Mouse (Mus musculus): ENCODE data around the gene Pld5. TPM values are rescaled to one million over a fixed set of nuclear protein-coding genes. Genes with fewer than 3 reads are reported as not detected.
A peak's percentile ranks its signal among the peaks of the same experiment; 100 is the strongest.
"Not testable (repeated sequence)": the region's sequence is repeated elsewhere in the genome, so short reads cannot be mapped to it uniquely, and the experiment has no call there.

The Pld5 gene
- polyA plus RNA-seq, 1 experiment from 2014 or later = 1.6 TPM

GRCm38 (mm10) chr1:175997076-175997651 is 277.9 kb downstream of the Pld5 start:
- Histone ChIP-seq H3K4me1 (no peaks in the 10 kb centered on the region), H3K27me3 (no peaks in the 10 kb centered on the region), H3K36me3 (no peaks in the 10 kb centered on the region), H3K27ac (no peak overlapping the region), H3K9me3 (no peaks in the 10 kb centered on the region), H3K4me2 (replicated peaks) (no peak overlapping the region), H3K4me3 (no peak overlapping the region), H3K9ac (no peak overlapping the region)
- WGBS = 43% methylated on average over 7 of the region's 7 CpGs
- 0 out of 2 replicates have a peak, but pooled peaks have one; percentile 28 for ATAC-seq (ENCODE audit: insufficient number of reproducible peaks, insufficient read depth, low FRiP score, low TSS enrichment)

- Histone ChIP-seq H3K4me1 (no peaks in the 10 kb centered on the region), H3K9ac (no peak overlapping the region), H3K9me3 (no peaks in the 10 kb centered on the region), H3K4me3 (no peak overlapping the region), H3K27ac (no peak overlapping the region), H3K4me2 (replicated peaks) (no peak overlapping the region), H3K27me3 (no peaks in the 10 kb centered on the region), H3K36me3 (no peaks in the 10 kb centered on the region)
- 66% methylated on average over 4 of the region's 4 CpGs for WGBS
- ATAC-seq (ENCODE audit: insufficient number of reproducible peaks, insufficient read depth, low FRiP score, low TSS enrichment) = no peak
These were observed 286.2 kb downstream of the Pld5 start for GRCm38 (mm10) chr1:175988912-175989311.

DNA sequence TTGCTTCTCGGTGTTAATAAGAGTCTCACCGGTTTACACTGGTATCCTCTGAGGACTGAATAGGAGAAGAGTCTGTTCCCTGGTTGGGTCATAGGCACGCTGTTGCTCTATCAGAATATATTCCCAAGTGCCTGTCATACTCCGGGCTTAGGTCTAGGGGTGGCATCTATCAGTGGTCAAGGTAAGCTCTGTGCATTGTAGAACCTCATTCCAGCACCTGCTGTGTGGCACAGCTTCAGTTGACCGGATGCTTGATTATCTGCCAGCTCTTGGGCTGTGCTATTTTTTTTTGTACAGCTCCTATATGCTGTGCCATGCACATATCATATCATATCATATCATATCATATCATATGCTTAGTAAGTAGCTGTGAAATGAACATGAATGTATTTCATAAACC is 286.7 kb downstream of the Pld5 start:
- ATAC-seq (ENCODE audit: insufficient number of reproducible peaks, insufficient read depth, low FRiP score, low TSS enrichment) = no peak
- WGBS = 90% methylated on average over 5 of the region's 5 CpGs
- Histone ChIP-seq H3K27me3 (no peaks in the 10 kb centered on the region), H3K9ac (no peak overlapping the region), H3K9me3 (no peaks in the 10 kb centered on the region), H3K27ac (no peak overlapping the region), H3K4me2 (replicated peaks) (no peak overlapping the region), H3K36me3 (no peaks in the 10 kb centered on the region), H3K4me1 (no peaks in the 10 kb centered on the region), H3K4me3 (no peak overlapping the region)

- H3K4me2 ChIP-seq (replicated peaks); H3K9ac ChIP-seq; H3K9me3 ChIP-seq; H3K36me3 ChIP-seq; H3K27me3 ChIP-seq; H3K4me3 ChIP-seq; H3K4me1 ChIP-seq; H3K27ac ChIP-seq; ATAC-seq (ENCODE audit: insufficient number of reproducible peaks, insufficient read depth, low FRiP score, low TSS enrichment): not testable (repeated sequence)
- WGBS = 91% methylated on average over 7 of the region's 7 CpGs
These were observed 296.1 kb downstream of the Pld5 start, which contains the start of gene Rbm8a2 for GRCm38 (mm10) chr1:175979014-175979413. Gene Rbm8a2, minus strand, starts transcription at chr1:175979114.

GRCm38 (mm10) chr1:175970710-175971109 is 304.4 kb downstream of the Pld5 start:
- no peaks in the 10 kb centered on the region for H3K4me1 ChIP-seq
- no peak overlapping the region for H3K4me2 ChIP-seq (replicated peaks)
- no peak overlapping the region for H3K9ac ChIP-seq
- WGBS = 76% methylated on average over 5 of the region's 5 CpGs
- H3K27ac ChIP-seq = no peak overlapping the region
- H3K36me3 ChIP-seq = no peaks in the 10 kb centered on the region
- H3K27me3 ChIP-seq = no peaks in the 10 kb centered on the region
- no peaks in the 10 kb centered on the region for H3K9me3 ChIP-seq
- no peak overlapping the region for H3K4me3 ChIP-seq
- ATAC-seq (ENCODE audit: insufficient number of reproducible peaks, insufficient read depth, low FRiP score, low TSS enrichment) = no peak

DNA sequence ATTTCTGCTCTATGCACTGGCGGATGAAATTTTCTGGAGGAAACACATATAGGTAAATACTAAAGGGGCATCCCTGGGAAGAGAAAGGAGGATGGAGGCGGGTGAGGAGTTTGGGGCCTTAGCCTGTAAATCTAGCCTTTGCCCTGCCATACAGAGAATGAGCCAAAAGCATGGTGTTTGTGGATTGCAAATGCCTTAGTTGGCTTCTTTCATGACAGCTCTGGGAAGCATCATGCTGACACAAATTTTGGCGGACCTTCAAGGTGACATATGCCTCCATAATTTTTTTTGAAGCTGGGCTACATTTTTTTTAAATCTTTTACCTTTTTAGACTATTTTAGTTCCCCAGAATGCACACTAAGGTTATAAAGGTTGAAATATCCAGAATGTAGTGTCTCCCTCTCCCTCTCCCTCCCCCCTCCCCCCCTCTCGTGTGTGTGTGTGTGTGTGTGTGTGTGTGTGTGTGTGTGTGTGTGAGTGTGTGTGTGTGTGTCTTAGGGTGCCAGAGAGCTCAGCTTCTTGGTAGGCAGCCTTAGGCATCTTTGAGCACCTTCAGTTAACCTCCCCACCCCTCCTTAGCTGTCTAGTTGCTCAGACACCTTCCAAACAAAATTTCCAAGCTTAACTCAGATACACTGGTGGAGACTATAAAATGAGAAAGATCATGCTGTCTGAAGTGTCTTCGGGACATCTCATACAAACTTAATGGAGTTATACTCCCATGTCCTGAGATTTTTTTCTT is 307.9 kb downstream of the Pld5 start:
- H3K4me2 ChIP-seq (replicated peaks) = no peak overlapping the region
- no peaks in the 10 kb centered on the region for H3K4me1 ChIP-seq
- H3K9me3 ChIP-seq = no peaks in the 10 kb centered on the region
- H3K27ac ChIP-seq = no peak overlapping the region
- H3K4me3 ChIP-seq = no peak overlapping the region
- H3K27me3 ChIP-seq = no peaks in the 10 kb centered on the region
- WGBS = 91% methylated on average over 4 of the region's 5 CpGs
- no peak for ATAC-seq (ENCODE audit: insufficient number of reproducible peaks, insufficient read depth, low FRiP score, low TSS enrichment)
- no peaks in the 10 kb centered on the region for H3K36me3 ChIP-seq
- H3K9ac ChIP-seq = no peak overlapping the region

DNA sequence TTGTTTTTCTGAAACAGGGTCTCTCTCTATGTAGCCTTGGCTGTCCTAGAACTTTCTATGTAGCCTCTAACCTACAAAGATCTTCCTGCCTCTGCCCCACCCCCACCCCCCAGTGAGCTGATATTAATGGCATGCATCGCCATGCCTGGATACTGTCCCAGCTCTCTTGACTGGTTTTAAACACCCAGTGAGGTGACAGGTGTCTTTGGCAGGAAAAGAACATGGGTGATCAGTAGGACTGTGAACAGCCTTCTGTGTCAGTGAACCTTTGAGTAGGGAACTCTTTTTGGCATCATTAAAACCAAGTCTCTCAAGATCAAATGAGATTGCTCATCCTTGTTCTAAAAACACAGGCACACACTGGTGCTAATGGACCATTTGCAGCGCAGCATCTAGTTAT is 313.3 kb downstream of the Pld5 start:
- Histone ChIP-seq H3K27ac (no peak overlapping the region), H3K9ac (no peak overlapping the region), H3K4me3 (no peak overlapping the region), H3K9me3 (no peaks in the 10 kb centered on the region), H3K36me3 (no peaks in the 10 kb centered on the region), H3K4me1 (no peaks in the 10 kb centered on the region), H3K27me3 (no peaks in the 10 kb centered on the region), H3K4me2 (replicated peaks) (no peak overlapping the region)
- 83% methylated on average over 2 of the region's 2 CpGs for WGBS
- ATAC-seq (ENCODE audit: insufficient number of reproducible peaks, insufficient read depth, low FRiP score, low TSS enrichment) = no peak

DNA sequence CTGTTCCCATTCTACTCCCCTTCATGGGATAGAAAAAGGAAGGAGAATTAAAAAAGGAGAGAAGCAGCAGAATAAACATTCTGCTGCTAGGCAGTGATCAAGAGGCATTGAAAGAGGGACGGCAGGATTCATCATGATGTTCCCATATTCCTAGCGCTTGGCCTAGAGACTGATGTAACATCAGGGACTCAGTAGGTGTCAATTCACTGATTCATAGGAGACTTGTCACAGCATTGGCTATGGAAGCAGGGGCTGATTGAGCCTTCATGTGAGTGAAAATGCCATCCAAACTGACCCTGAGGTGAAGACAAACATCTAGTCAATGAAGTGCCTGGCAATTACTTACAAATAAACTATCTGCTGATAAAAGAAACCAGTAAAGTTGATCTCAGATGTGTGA is 324.3 kb downstream of the Pld5 start:
- no peak overlapping the region for H3K4me3 ChIP-seq
- WGBS = 83% methylated on average over 2 of the region's 2 CpGs
- no peak overlapping the region for H3K27ac ChIP-seq
- no peaks in the 10 kb centered on the region for H3K27me3 ChIP-seq
- no peak overlapping the region for H3K9ac ChIP-seq
- H3K9me3 ChIP-seq = no peaks in the 10 kb centered on the region
- H3K36me3 ChIP-seq = no peaks in the 10 kb centered on the region
- ATAC-seq (ENCODE audit: insufficient number of reproducible peaks, insufficient read depth, low FRiP score, low TSS enrichment) = no peak
- no peaks in the 10 kb centered on the region for H3K4me1 ChIP-seq
- no peak overlapping the region for H3K4me2 ChIP-seq (replicated peaks)

- Histone ChIP-seq H3K4me3 (no peak overlapping the region), H3K4me2 (replicated peaks) (no peak overlapping the region), H3K9ac (no peak overlapping the region), H3K9me3 (no peaks in the 10 kb centered on the region), H3K27ac (no peak overlapping the region), H3K27me3 (no peaks in the 10 kb centered on the region), H3K4me1 (no peaks in the 10 kb centered on the region), H3K36me3 (no peaks in the 10 kb centered on the region)
- WGBS = 30% methylated on average over 3 of the region's 3 CpGs
- no peak for ATAC-seq (ENCODE audit: insufficient number of reproducible peaks, insufficient read depth, low FRiP score, low TSS enrichment)
These were observed 324.7 kb downstream of the Pld5 start for GRCm38 (mm10) chr1:175950421-175950820.

DNA sequence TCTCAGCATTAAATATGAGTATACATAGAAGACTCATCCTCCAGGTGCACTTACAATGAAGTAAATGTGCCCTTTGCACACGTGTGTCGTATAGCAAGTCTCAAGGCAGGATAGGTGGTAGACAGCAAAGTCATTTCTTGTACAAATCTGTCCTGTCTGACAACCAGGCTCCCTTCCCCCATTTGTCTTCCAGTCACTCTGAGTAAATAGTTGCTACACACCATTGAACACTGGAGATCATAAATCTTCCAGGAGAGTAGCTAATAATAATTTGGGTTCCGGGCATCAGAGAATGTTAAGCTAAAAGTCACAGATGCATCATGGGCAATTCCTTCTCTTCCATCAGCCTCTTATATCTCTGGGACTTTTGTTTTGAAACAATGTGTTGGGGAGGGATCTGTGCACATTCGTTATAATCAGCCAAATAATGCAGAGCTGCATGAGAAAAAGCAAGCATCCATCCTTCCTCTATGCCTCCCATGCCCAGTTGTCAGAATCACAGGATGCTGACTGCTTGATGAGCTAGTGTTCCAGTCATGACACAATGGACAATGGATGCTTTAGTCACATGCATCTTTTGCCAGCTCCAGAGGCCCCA is 328.3 kb downstream of the Pld5 start:
- 77% methylated on average over 4 of the region's 4 CpGs for WGBS
- no peak overlapping the region for H3K27ac ChIP-seq
- no peaks in the 10 kb centered on the region for H3K4me1 ChIP-seq
- H3K9ac ChIP-seq = no peak overlapping the region
- no peak overlapping the region for H3K4me3 ChIP-seq
- H3K9me3 ChIP-seq = no peaks in the 10 kb centered on the region
- no peak for ATAC-seq (ENCODE audit: insufficient number of reproducible peaks, insufficient read depth, low FRiP score, low TSS enrichment)
- no peaks in the 10 kb centered on the region for H3K27me3 ChIP-seq
- no peak overlapping the region for H3K4me2 ChIP-seq (replicated peaks)
- no peaks in the 10 kb centered on the region for H3K36me3 ChIP-seq

DNA sequence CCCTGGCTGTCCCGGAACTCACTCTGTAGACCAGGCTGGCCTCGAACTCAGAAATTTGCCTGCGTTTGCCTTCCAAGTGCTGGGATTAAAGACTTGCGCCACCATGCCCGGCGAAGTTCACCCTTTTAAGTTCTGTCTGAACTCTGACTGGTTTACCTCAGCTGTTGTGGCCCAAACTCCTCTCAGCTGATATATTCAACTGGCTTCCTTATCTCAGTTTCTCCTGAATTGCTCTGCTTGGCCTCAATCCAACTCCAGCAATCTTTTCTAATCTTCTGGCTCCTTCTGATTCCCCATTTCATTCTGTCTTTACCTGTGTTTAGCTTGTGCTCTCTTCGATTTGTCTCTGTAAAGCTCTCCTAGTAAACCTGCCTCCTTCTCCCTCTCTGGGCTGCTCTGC is 331.9 kb downstream of the Pld5 start:
- no peak for ATAC-seq (ENCODE audit: insufficient number of reproducible peaks, insufficient read depth, low FRiP score, low TSS enrichment)
- WGBS = 93% methylated on average over 7 of the region's 7 CpGs
- no peaks in the 10 kb centered on the region for H3K4me1 ChIP-seq
- no peak overlapping the region for H3K27ac ChIP-seq
- no peaks in the 10 kb centered on the region for H3K36me3 ChIP-seq
- no peak overlapping the region for H3K4me3 ChIP-seq
- no peaks in the 10 kb centered on the region for H3K9me3 ChIP-seq
- no peak overlapping the region for H3K9ac ChIP-seq
- no peak overlapping the region for H3K4me2 ChIP-seq (replicated peaks)
- H3K27me3 ChIP-seq = no peaks in the 10 kb centered on the region

DNA sequence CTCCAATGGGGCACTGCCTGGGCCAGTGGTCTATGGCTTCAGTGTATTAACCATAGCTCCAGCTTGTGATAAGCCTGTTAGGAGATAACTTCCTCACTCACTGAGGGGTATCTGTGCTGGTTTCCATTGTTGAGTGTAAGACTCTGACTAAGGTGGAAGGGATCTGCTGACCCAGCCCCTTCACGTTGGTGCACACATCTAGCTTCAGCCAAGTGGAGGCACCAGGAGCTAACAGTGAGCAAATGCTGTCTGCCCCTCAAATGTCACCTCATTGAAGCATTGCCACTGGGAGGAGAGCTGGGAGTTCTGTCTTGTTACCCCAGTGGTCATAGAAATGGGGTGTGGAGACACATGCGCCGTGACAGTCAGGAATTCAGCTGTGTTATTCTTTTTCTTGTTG is 336.4 kb downstream of the Pld5 start:
- Histone ChIP-seq H3K27ac (no peak overlapping the region), H3K4me3 (no peak overlapping the region), H3K9me3 (no peaks in the 10 kb centered on the region), H3K9ac (no peak overlapping the region), H3K27me3 (no peaks in the 10 kb centered on the region), H3K36me3 (no peaks in the 10 kb centered on the region), H3K4me1 (no peaks in the 10 kb centered on the region), H3K4me2 (replicated peaks) (no peak overlapping the region)
- 83% methylated on average over 3 of the region's 3 CpGs for WGBS
- ATAC-seq (ENCODE audit: insufficient number of reproducible peaks, insufficient read depth, low FRiP score, low TSS enrichment) = no peak

All from embryonic facial prominence, embryonic 12.5 days (tissue).